24 mouse cellular contexts compared by ENCODE assay signal in the genomic region with DNA sequence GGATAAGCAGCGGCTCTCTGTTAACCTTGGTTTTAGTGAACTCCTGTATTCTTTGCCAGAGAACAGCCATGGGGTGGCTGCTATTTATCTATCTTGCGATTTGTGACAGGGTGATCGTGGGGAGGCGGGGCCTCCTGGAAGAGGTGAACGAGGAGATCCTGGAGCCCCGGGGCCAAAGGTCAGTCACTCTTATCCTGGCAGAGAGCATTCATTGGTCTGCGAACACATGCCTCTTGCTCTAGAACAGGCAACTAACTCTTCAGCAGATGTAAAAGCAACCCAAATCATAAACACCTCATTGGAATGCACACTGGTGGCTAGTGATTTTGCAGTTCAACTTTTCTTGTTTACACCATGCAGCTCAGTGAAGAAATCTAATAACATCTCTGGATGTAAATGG.
DNase-seq lines count a peak whose midpoint lies in the region; ATAC-seq and TF ChIP-seq lines count a peak whose summit lies in the region.
"Had no signal": no experiment of that assay in that cellular context is flagged by ENCODE, and none has a peak within 500 bp of the region (broad histone marks: within the 10 kb centered on the region; RNA-seq: fewer than 3 reads in every experiment).

No protein-coding gene starts in this region.

- H3K27ac ChIP-seq in forebrain, embryonic 15.5 days (replicated peaks): no peak overlapping the region
- H3K27ac ChIP-seq in forebrain, embryonic 14.5 days (ENCODE audit: low read depth, low read length): no peak overlapping the region
- H3K27ac ChIP-seq in midbrain, embryonic 15.5 days: no peak overlapping the region
- H3K27ac ChIP-seq in midbrain, embryonic 10.5 days (replicated peaks): no peak overlapping the region
- H3K27ac ChIP-seq in intestine, postnatal 0 days (ENCODE audit: low read depth, low read length): no peak overlapping the region
- H3K27ac ChIP-seq: embryonic facial prominence, embryonic 10.5 days; embryonic facial prominence, embryonic 12.5 days; forebrain, embryonic 13.5 days had no signal

- DNase-seq in forebrain, embryonic 14.5 days (ENCODE audit: low spot score): no peak
- no peak for DNase-seq in midbrain, embryonic 10.5 days (ENCODE audit: low spot score)
- no peak for DNase-seq in adrenal gland, adult (ENCODE audit: inconsistent age in 2 of 2, low spot score in 1 of 2)
- no peak for DNase-seq in T-cell, adult 2 months (ENCODE audit: low spot score)
- DNase-seq: adrenal gland, adult 8-10 months; adrenal gland, postnatal 14 days; adrenal gland, postnatal 36 days; B cell, adult 2 months; cerebellum, adult 11-12 months; cerebellum, adult 2 months; cerebellum, adult 9-10 months; cerebellum, postnatal 10 days; cerebellum, postnatal 25 days; forebrain, postnatal 0 days had no signal

- H3K36me3 ChIP-seq in forebrain, embryonic 15.5 days: no peaks in the 10 kb centered on the region
- H3K36me3 ChIP-seq in forebrain, embryonic 14.5 days (ENCODE audit: control insufficient read depth, insufficient read depth, low read length): no peaks in the 10 kb centered on the region
- H3K36me3 ChIP-seq in midbrain, embryonic 15.5 days (replicated peaks): no peaks in the 10 kb centered on the region
- H3K36me3 ChIP-seq in midbrain, embryonic 10.5 days: no peaks in the 10 kb centered on the region
- no peaks in the 10 kb centered on the region for H3K36me3 ChIP-seq in intestine, postnatal 0 days (ENCODE audit: control insufficient read depth, insufficient read depth)
- H3K36me3 ChIP-seq: embryonic facial prominence, embryonic 10.5 days; embryonic facial prominence, embryonic 12.5 days; G1E had no signal

- 86% methylated on average over 7 of the region's 7 CpGs for WGBS in forebrain, embryonic 15.5 days
- WGBS in forebrain, embryonic 14.5 days: 84% methylated on average over 7 of the region's 7 CpGs
- 81% methylated on average over 7 of the region's 7 CpGs for WGBS in midbrain, embryonic 15.5 days
- WGBS in midbrain, embryonic 10.5 days: 87% methylated on average over 7 of the region's 7 CpGs
- WGBS in intestine, postnatal 0 days: 48% methylated on average over 7 of the region's 7 CpGs

- H3K9ac ChIP-seq in forebrain, embryonic 15.5 days (replicated peaks): no peak overlapping the region
- H3K9ac ChIP-seq in forebrain, embryonic 14.5 days (ENCODE audit: low read length): no peak overlapping the region
- H3K9ac ChIP-seq in midbrain, embryonic 15.5 days: no peak overlapping the region
- H3K9ac ChIP-seq in intestine, postnatal 0 days (ENCODE audit: low read depth, low read length): no peak overlapping the region
- H3K9ac ChIP-seq: embryonic facial prominence, embryonic 12.5 days; forebrain, embryonic 13.5 days; forebrain, postnatal 0 days had no signal

- H3K27me3 ChIP-seq in forebrain, embryonic 15.5 days: no peaks in the 10 kb centered on the region
- H3K27me3 ChIP-seq in forebrain, embryonic 14.5 days (replicated peaks; ENCODE audit: control insufficient read depth, insufficient read depth, low read length): no peaks in the 10 kb centered on the region
- H3K27me3 ChIP-seq in midbrain, embryonic 15.5 days (replicated peaks): no peaks in the 10 kb centered on the region
- H3K27me3 ChIP-seq in midbrain, embryonic 10.5 days (ENCODE audit: low read depth, poor library complexity, severe bottlenecking): no peaks in the 10 kb centered on the region
- H3K27me3 ChIP-seq in intestine, postnatal 0 days (replicated peaks; ENCODE audit: control insufficient read depth, insufficient read depth, low read length): no peaks in the 10 kb centered on the region
- H3K27me3 ChIP-seq: CH12.LX; embryonic facial prominence, embryonic 12.5 days; forebrain, embryonic 13.5 days; Patski had no signal

- no peak overlapping the region for H3K4me2 ChIP-seq in forebrain, embryonic 15.5 days (replicated peaks)
- no peak overlapping the region for H3K4me2 ChIP-seq in forebrain, embryonic 14.5 days (ENCODE audit: low read length)
- H3K4me2 ChIP-seq in midbrain, embryonic 15.5 days: no peak overlapping the region
- no peak overlapping the region for H3K4me2 ChIP-seq in intestine, postnatal 0 days (replicated peaks; ENCODE audit: low read depth)
- H3K4me2 ChIP-seq: embryonic facial prominence, embryonic 12.5 days; forebrain, embryonic 13.5 days had no signal

- no peaks in the 10 kb centered on the region for H3K9me3 ChIP-seq in forebrain, embryonic 15.5 days
- no peaks in the 10 kb centered on the region for H3K9me3 ChIP-seq in forebrain, embryonic 14.5 days (replicated peaks; ENCODE audit: control insufficient read depth, low read length)
- no peaks in the 10 kb centered on the region for H3K9me3 ChIP-seq in midbrain, embryonic 15.5 days
- H3K9me3 ChIP-seq in midbrain, embryonic 10.5 days (replicated peaks): no peaks in the 10 kb centered on the region
- H3K9me3 ChIP-seq in intestine, postnatal 0 days (ENCODE audit: control insufficient read depth): no peaks in the 10 kb centered on the region
- H3K9me3 ChIP-seq: embryonic facial prominence, embryonic 10.5 days; embryonic facial prominence, embryonic 12.5 days; forebrain, embryonic 13.5 days had no signal

- ATAC-seq in forebrain, embryonic 15.5 days (replicated peaks): 0 out of 2 replicates have a peak, but pooled peaks have one; percentile 16
- no peak for ATAC-seq in forebrain, embryonic 14.5 days
- peak; percentile 27; the same call in 1 of the 2 replicates for ATAC-seq in midbrain, embryonic 15.5 days (replicated peaks)
- 0 out of 2 replicates have a peak, but pooled peaks have one; percentile 28 for ATAC-seq in intestine, postnatal 0 days
- ATAC-seq: CD4-positive, CD25-positive, alpha-beta regulatory T cell, adult 4 months; forebrain, embryonic 13.5 days; Patski had no signal

- no peak overlapping the region for H3K4me3 ChIP-seq in forebrain, embryonic 15.5 days
- no peak overlapping the region for H3K4me3 ChIP-seq in forebrain, embryonic 14.5 days (ENCODE audit: low read depth, low read length)
- no peak overlapping the region for H3K4me3 ChIP-seq in midbrain, embryonic 15.5 days
- H3K4me3 ChIP-seq in midbrain, embryonic 10.5 days: no peak overlapping the region
- no peak overlapping the region for H3K4me3 ChIP-seq in intestine, postnatal 0 days (ENCODE audit: low read depth, low read length)
- H3K4me3 ChIP-seq: embryonic facial prominence, embryonic 10.5 days; embryonic facial prominence, embryonic 12.5 days; forebrain, embryonic 13.5 days had no signal

- H3K4me1 ChIP-seq in forebrain, embryonic 15.5 days: no peaks in the 10 kb centered on the region
- H3K4me1 ChIP-seq in forebrain, embryonic 14.5 days (ENCODE audit: control insufficient read depth, insufficient read depth, low read length): no peaks in the 10 kb centered on the region
- no peaks in the 10 kb centered on the region for H3K4me1 ChIP-seq in midbrain, embryonic 15.5 days
- H3K4me1 ChIP-seq in midbrain, embryonic 10.5 days: no peaks in the 10 kb centered on the region
- no peaks in the 10 kb centered on the region for H3K4me1 ChIP-seq in intestine, postnatal 0 days (replicated peaks; ENCODE audit: control insufficient read depth, insufficient read depth, low read length)
- H3K4me1 ChIP-seq: embryonic facial prominence, embryonic 10.5 days; embryonic facial prominence, embryonic 12.5 days; forebrain, embryonic 13.5 days had no signal

- no peak for TF ChIP-seq CTCF in intestine, postnatal 0 days (IDR thresholded peaks at IDR 0.05; ENCODE audit: low read depth)
